Mouse (Mus musculus) forebrain, postnatal 0 days (tissue): ENCODE results near the gene Chrm5. TPM values are rescaled to one million over a fixed set of nuclear protein-coding genes. Genes with fewer than 3 reads are reported as not detected.

Source experiments
- ATAC-seq: fragments of 200-750 bp; cut with Nextera tagmentation; 2 replicates; pipeline ENCODE4 v1.8.0; 2017; ENCODE audit warnings: mild to moderate bottlenecking, moderate library complexity
- DNase-seq: peaks from one replicate; pipeline ENCODE4 v3.0.0-alpha.2; 2015
- H3K27ac ChIP-seq: fragments of 300-500 bp; sonication (generic); 2 replicates; pipeline ENCODE4 v1.5.1; 2014; ENCODE audit warnings: low read depth, mild to moderate bottlenecking, antibody characterized with exemption, low read length, moderate library complexity, mixed read lengths
- H3K27me3 ChIP-seq: fragments of 300-500 bp; sonication (generic); 2 replicates; pipeline ENCODE4 v1.6.1; 2014; ENCODE audit warnings: mild to moderate bottlenecking, low read length, mixed read lengths; ENCODE audit not compliant: insufficient read depth
- H3K36me3 ChIP-seq: fragments of 300-500 bp; sonication (generic); 2 replicates; pipeline ENCODE4 v1.6.1; 2014; ENCODE audit warnings: mild to moderate bottlenecking, moderate library complexity; ENCODE audit not compliant: insufficient read depth
- H3K4me1 ChIP-seq: fragments of 300-500 bp; sonication (generic); 2 replicates; pipeline ENCODE4 v1.6.1; 2014; ENCODE audit warnings: antibody characterized with exemption; ENCODE audit not compliant: insufficient read depth
- H3K4me2 ChIP-seq: fragments of 300-500 bp; sonication (generic); 2 replicates; pipeline ENCODE4 v1.6.1; 2014; ENCODE audit warnings: low read depth, mild to moderate bottlenecking, moderate library complexity
- H3K4me3 ChIP-seq: fragments of 300-500 bp; sonication (generic); 2 replicates; pipeline ENCODE4 v1.5.1; 2014; ENCODE audit warnings: low read depth, low read length, mixed read lengths
- H3K9ac ChIP-seq: fragments of 300-500 bp; sonication (generic); 2 replicates; pipeline ENCODE4 v1.6.1; 2014; ENCODE audit warnings: mild to moderate bottlenecking
- H3K9me3 ChIP-seq: fragments of 300-500 bp; sonication (generic); 2 replicates; pipeline ENCODE4 v1.6.1; 2016; ENCODE audit warnings: low read length
- CTCF ChIP-seq: sonication (generic); IDR thresholded peaks from 2 replicates; pipeline ENCODE4 v1.5.1; 2016; ENCODE audit warnings: antibody characterized with exemption, control low read depth, low read depth
- WGBS: fragments of 180-500 bp; shearing (Covaris S2); extraction: QIAGEN DNeasy Blood & Tissue Kit; methylation state at CpG from one replicate; pipeline ENCODE4 v1.1.7; 2014; 5-methylcytosine and 5-hydroxymethylcytosine counted together
- polyA plus RNA-seq: library from polyadenylated mRNA; unstranded; fragments of >200 nt; fragmentation: Nextera tagmentation; extraction: Ambion mirVana; gene quantifications from 2 replicates; pipeline ENCODE4 v1.2.1, GENCODE M21; 2015
- total RNA-seq: library from RNA; depleted of rRNA; stranded (reverse); fragments of >200 nt; gene quantifications from 2 replicates; pipeline ENCODE4 v1.2.3, GENCODE M21; 2014

Gene Chrm5
- total and polyA plus RNA-seq, 2 experiments from 2014 or later = 2.7 to 4.7 TPM

GRCm38 (mm10) chr2:112492856-112493538 lies 12.4 kb upstream of the Chrm5 start, which contains the start of gene Aven:
TSS of gene Aven (plus strand) at chr2:112492964.
- DNase-seq (peak; percentile 84), ATAC-seq (peak; percentile 96)
- Histone ChIP-seq H3K36me3 (no peaks in the 10 kb centered on the region), H3K4me1 (no peaks in the 10 kb centered on the region; the same call in 1 of the 2 replicates), H3K4me2 (peak within 1 kb of the TSS; percentile 75), H3K9me3 (no peaks in the 10 kb centered on the region), H3K27ac (peak within 1 kb of the TSS; percentile 94), H3K4me3 (peak within 1 kb of the TSS; percentile 87), H3K9ac (peak within 1 kb of the TSS; percentile 90), H3K27me3 (no peaks in the 10 kb centered on the region)
- TF ChIP-seq CTCF = peak; percentile 43
- WGBS = under 1% methylated on average over 58 of the region's 87 CpGs

- H3K4me3 ChIP-seq = peak overlapping the region; percentile 87
- peak overlapping the region; percentile 94 for H3K27ac ChIP-seq
- H3K9me3 ChIP-seq = no peaks in the 10 kb centered on the region
- WGBS = 3% methylated on average over 9 of the region's 9 CpGs
- ATAC-seq (no peak), DNase-seq (peak; percentile 46)
- H3K4me2 ChIP-seq = peak overlapping the region; percentile 75
- H3K27me3 ChIP-seq = no peaks in the 10 kb centered on the region
- no peaks in the 10 kb centered on the region; the same call in 1 of the 2 replicates for H3K4me1 ChIP-seq
- no peak for TF ChIP-seq CTCF
- no peaks in the 10 kb centered on the region for H3K36me3 ChIP-seq
- H3K9ac ChIP-seq = peak overlapping the region; percentile 90
Measured at GRCm38 (mm10) chr2:112492431-112492855, 11.9 kb upstream of the Chrm5 start.

GRCm38 (mm10) chr2:112491629-112492028 lies 11.1 kb upstream of the Chrm5 start:
- no peak for ATAC-seq
- Histone ChIP-seq H3K36me3 (no peaks in the 10 kb centered on the region), H3K9ac (no peak overlapping the region), H3K27me3 (no peaks in the 10 kb centered on the region), H3K27ac (no peak overlapping the region), H3K4me2 (no peak overlapping the region; the same call in 1 of the 2 replicates), H3K4me1 (no peaks in the 10 kb centered on the region; the same call in 1 of the 2 replicates), H3K9me3 (no peaks in the 10 kb centered on the region), H3K4me3 (no peak overlapping the region)
- 61% methylated on average over 5 of the region's 5 CpGs for WGBS
- no peak for TF ChIP-seq CTCF
- DNase-seq = no peak

- no peak for DNase-seq
- Histone ChIP-seq H3K4me2 (no peak overlapping the region), H3K4me1 (no peaks in the 10 kb centered on the region; the same call in 1 of the 2 replicates), H3K27ac (no peak overlapping the region), H3K36me3 (no peaks in the 10 kb centered on the region), H3K27me3 (no peaks in the 10 kb centered on the region), H3K4me3 (no peak overlapping the region), H3K9ac (no peak overlapping the region), H3K9me3 (no peaks in the 10 kb centered on the region)
- no peak for ATAC-seq
- TF ChIP-seq CTCF = no peak
- 89% methylated on average over 11 of the region's 11 CpGs for whole genome bisulfite sequencing
Measured at GRCm38 (mm10) chr2:112490483-112491196, 10.1 kb upstream of the Chrm5 start.

- Histone ChIP-seq H3K27ac (no peak overlapping the region), H3K36me3 (no peaks in the 10 kb centered on the region), H3K4me1 (no peaks in the 10 kb centered on the region), H3K4me3 (no peak overlapping the region), H3K9me3 (no peaks in the 10 kb centered on the region), H3K9ac (no peak overlapping the region), H3K4me2 (no peak overlapping the region), H3K27me3 (no peaks in the 10 kb centered on the region)
- DNase-seq = no peak
- ATAC-seq = no peak
- WGBS = 81% methylated on average over 2 of the region's 2 CpGs
- TF ChIP-seq CTCF = no peak
Measured at GRCm38 (mm10) chr2:112484886-112485285, 4.3 kb upstream of the Chrm5 start.

GRCm38 (mm10) chr2:112483334-112483651 lies 2.7 kb upstream of the Chrm5 start:
- Histone ChIP-seq H3K4me2 (no peak overlapping the region), H3K27ac (no peak overlapping the region), H3K9ac (no peak overlapping the region), H3K4me1 (no peaks in the 10 kb centered on the region), H3K4me3 (no peak overlapping the region), H3K27me3 (no peaks in the 10 kb centered on the region), H3K36me3 (no peaks in the 10 kb centered on the region), H3K9me3 (no peaks in the 10 kb centered on the region)
- WGBS = 69% methylated on average over 2 of the region's 2 CpGs
- ATAC-seq (no peak), DNase-seq (no peak)
- TF ChIP-seq CTCF = no peak
